Mouse (Mus musculus): ENCODE data around the gene Cacna1f.
A peak's percentile ranks its signal among the peaks of the same experiment; 100 is the strongest.

The Cacna1f gene

GRCm38 (mm10) chrX:7606783-7607182 is at the start of gene Cacna1f:
Cacna1f (plus strand) TSS chrX:7607083.
- no peak for DNase-seq (ENCODE audit: low read depth)

GRCm38 (mm10) chrX:7563076-7563475 is 43.8 kb upstream of the Cacna1f start:
- DNase-seq (ENCODE audit: low read depth): no peak

- no peak for DNase-seq (ENCODE audit: low read depth)
Measured at GRCm38 (mm10) chrX:7566352-7566751, 40.5 kb upstream of the Cacna1f start.

GRCm38 (mm10) chrX:7567491-7567890 is 39.4 kb upstream of the Cacna1f start:
- no peak for DNase-seq (ENCODE audit: low read depth)

GRCm38 (mm10) chrX:7570481-7571175 is 36.3 kb upstream of the Cacna1f start:
- no peak for DNase-seq (ENCODE audit: low read depth)

GRCm38 (mm10) chrX:7571565-7572136 is 35.2 kb upstream of the Cacna1f start:
- DNase-seq (ENCODE audit: low read depth): no peak

- no peak for DNase-seq (ENCODE audit: low read depth)
Measured at GRCm38 (mm10) chrX:7572466-7572865, 34.4 kb upstream of the Cacna1f start.

- no peak for DNase-seq (ENCODE audit: low read depth)
Measured at GRCm38 (mm10) chrX:7573176-7574086, 33.5 kb upstream of the Cacna1f start, which contains the start of gene Foxp3. Foxp3 (plus strand) TSS chrX:7573644.

- DNase-seq (ENCODE audit: low read depth): peak; percentile 79
Measured at GRCm38 (mm10) chrX:7574087-7574884, 32.6 kb upstream of the Cacna1f start, which contains the start of gene Ppp1r3f. Ppp1r3f (minus strand) TSS chrX:7574283.

GRCm38 (mm10) chrX:7574885-7575231 is 32.0 kb upstream of the Cacna1f start:
- no peak for DNase-seq (ENCODE audit: low read depth)

GRCm38 (mm10) chrX:7581151-7581550 is 25.7 kb upstream of the Cacna1f start:
- no peak for DNase-seq (ENCODE audit: low read depth)

GRCm38 (mm10) chrX:7583881-7584280 is 23.0 kb upstream of the Cacna1f start:
- no peak for DNase-seq (ENCODE audit: low read depth)

GRCm38 (mm10) chrX:7586356-7586755 is 20.5 kb upstream of the Cacna1f start:
- no peak for DNase-seq (ENCODE audit: low read depth)

GRCm38 (mm10) chrX:7595371-7595770 is 11.5 kb upstream of the Cacna1f start:
- no peak for DNase-seq (ENCODE audit: low read depth)

- no peak for DNase-seq (ENCODE audit: low read depth)
Measured at GRCm38 (mm10) chrX:7604004-7604403, 2.9 kb upstream of the Cacna1f start.

GRCm38 (mm10) chrX:7604879-7605574 is 1.9 kb upstream of the Cacna1f start, which contains the start of gene Ccdc22:
Ccdc22 (minus strand) TSS chrX:7605517.
- peak; percentile 58 for DNase-seq (ENCODE audit: low read depth)

- DNase-seq (ENCODE audit: low read depth): no peak
Measured at GRCm38 (mm10) chrX:7605575-7605941, 1.3 kb upstream of the Cacna1f start.

- no peak for DNase-seq (ENCODE audit: low read depth)
Measured at GRCm38 (mm10) chrX:7610035-7610434, 3.2 kb downstream of the Cacna1f start.

GRCm38 (mm10) chrX:7610536-7611258 is 3.8 kb downstream of the Cacna1f start:
- DNase-seq (ENCODE audit: low read depth): no peak

- no peak for DNase-seq (ENCODE audit: low read depth)
Measured at GRCm38 (mm10) chrX:7617889-7618551, 11.1 kb downstream of the Cacna1f start.

Measured in c-Kit-positive CD71-negative TER-119-negative erythroid progenitor cells, embryonic 14.5 days (primary cell).